In genomic region chr7:123336322-123336721, GRCm38 (mm10) we compare ENCODE assay signal across 10 mouse cellular contexts. TPM values are rescaled to one million over a fixed set of nuclear protein-coding genes. Genes with fewer than 3 reads are reported as not detected.
DNase-seq lines count a peak whose midpoint lies in the region; ATAC-seq and TF ChIP-seq lines count a peak whose summit lies in the region.
"Had no signal": no experiment of that assay in that cellular context is flagged by ENCODE, and none has a peak within 500 bp of the region (broad histone marks: within the 10 kb centered on the region; RNA-seq: fewer than 3 reads in every experiment).

No protein-coding gene starts in this region.

- H3K9ac ChIP-seq in heart, adult 2 months (ENCODE audit: low read depth, low read length), result no peak overlapping the region
- H3K9ac ChIP-seq in lung, embryonic 16.5 days (ENCODE audit: low read length), result no peak overlapping the region
- no peak overlapping the region for H3K9ac ChIP-seq in heart, embryonic 15.5 days
- H3K9ac ChIP-seq: hindbrain, embryonic 15.5 days had no signal

- TF ChIP-seq POLR2A in heart, adult 2 months (IDR thresholded peaks at IDR 0.05; ENCODE audit: insufficient read depth, low read depth, low read length), result peak; percentile 47; the same call in 1 of the 2 replicates
- TF ChIP-seq POLR2A in lung, adult 2 months (IDR thresholded peaks at IDR 0.05; ENCODE audit: borderline replicate concordance, extremely low read depth, low read depth, low read length), result no peak

- H3K4me2 ChIP-seq in lung, embryonic 16.5 days (ENCODE audit: low read depth, low read length), result no peak overlapping the region
- H3K4me2 ChIP-seq in heart, embryonic 15.5 days, result no peak overlapping the region
- H3K4me2 ChIP-seq: hindbrain, embryonic 15.5 days had no signal

- peaks cover 13% of the 10 kb centered on the region for H3K36me3 ChIP-seq in heart, adult 2 months (ENCODE audit: control insufficient read depth, insufficient read depth, low read length)
- no peaks in the 10 kb centered on the region for H3K36me3 ChIP-seq in lung, embryonic 16.5 days (ENCODE audit: control insufficient read depth, insufficient read depth, low read length)
- H3K36me3 ChIP-seq in heart, embryonic 15.5 days, result no peaks in the 10 kb centered on the region
- H3K36me3 ChIP-seq: hindbrain, embryonic 15.5 days had no signal

- intact Hi-C loops in heart, adult 2 months (cut with DNase I), result no loop called here
- intact Hi-C loops in heart, postnatal 36 days (cut with DNase I), result no loop called here

- H3K4me3 ChIP-seq in heart, adult 2 months, result no peak overlapping the region
- no peak overlapping the region for H3K4me3 ChIP-seq in lung, embryonic 16.5 days (ENCODE audit: low read length)
- no peak overlapping the region for H3K4me3 ChIP-seq in lung, adult 2 months (replicated peaks; ENCODE audit: extremely low read depth, low read depth, low read length)
- no peak overlapping the region for H3K4me3 ChIP-seq in heart, embryonic 15.5 days
- H3K4me3 ChIP-seq: hindbrain, embryonic 15.5 days had no signal

- 61% methylated on average over 1 of the region's 1 CpGs for WGBS in heart, adult 2 months
- 64% methylated on average over 1 of the region's 1 CpGs for WGBS in lung, embryonic 16.5 days
- 51% methylated on average over 1 of the region's 1 CpGs for WGBS in lung, adult 2 months
- 78% methylated on average over 1 of the region's 1 CpGs for WGBS in heart, embryonic 15.5 days

- H3K9me3 ChIP-seq in lung, embryonic 16.5 days (ENCODE audit: control insufficient read depth, low read length), result no peaks in the 10 kb centered on the region
- H3K9me3 ChIP-seq in heart, embryonic 15.5 days (replicated peaks), result no peaks in the 10 kb centered on the region
- H3K9me3 ChIP-seq: hindbrain, embryonic 15.5 days had no signal

- TF ChIP-seq EP300 in heart, adult 2 months (IDR thresholded peaks at IDR 0.05; ENCODE audit: insufficient read depth, low read depth, low read length), result 0 out of 2 replicates have a peak, but pooled peaks have one; percentile 62

- DNase-seq in heart, adult 2 months, result peak in 1 of 2 experiments; percentile 40
- no peak for DNase-seq in heart, postnatal 36 days
- DNase-seq in lung, adult 2 months, result no peak
- DNase-seq in lung, postnatal 25 days (ENCODE audit: low spot score), result peak; percentile 43
- no peak for DNase-seq in B cell, adult 2 months
- no peak for DNase-seq in ovary, postnatal 10 days (ENCODE audit: low spot score)
- DNase-seq: cerebellum, postnatal 36 days had no signal

- peak overlapping the region; percentile 86 for H3K27ac ChIP-seq in heart, adult 2 months
- H3K27ac ChIP-seq in lung, embryonic 16.5 days (ENCODE audit: low read length), result peak overlapping the region; percentile 75
- H3K27ac ChIP-seq in heart, embryonic 15.5 days, result peak overlapping the region; percentile 71

- H3K79me2 ChIP-seq in heart, adult 2 months (replicated peaks; ENCODE audit: control insufficient read depth, insufficient read depth, low read length), result peaks cover 6% of the 10 kb centered on the region

- ATAC-seq in lung, embryonic 16.5 days (ENCODE audit: low read depth), result peak; percentile 69
- no peak for ATAC-seq in heart, embryonic 15.5 days (replicated peaks; ENCODE audit: insufficient number of reproducible peaks, insufficient read depth, low FRiP score, low read depth)

- H3K27me3 ChIP-seq in heart, adult 2 months (ENCODE audit: control insufficient read depth, insufficient read depth, low read length), result no peaks in the 10 kb centered on the region
- no peaks in the 10 kb centered on the region for H3K27me3 ChIP-seq in lung, embryonic 16.5 days (ENCODE audit: control insufficient read depth, insufficient read depth, low read depth, low read length)
- H3K27me3 ChIP-seq in heart, embryonic 15.5 days, result no peaks in the 10 kb centered on the region
- H3K27me3 ChIP-seq: hindbrain, embryonic 15.5 days had no signal

- TF ChIP-seq CTCF in heart, adult 2 months (IDR thresholded peaks at IDR 0.05), result no peak
- no peak for TF ChIP-seq CTCF in lung, adult 2 months (IDR thresholded peaks at IDR 0.05; ENCODE audit: insufficient read depth, low read length)

- peaks cover 39% of the 10 kb centered on the region for H3K4me1 ChIP-seq in heart, adult 2 months (ENCODE audit: control insufficient read depth, insufficient read depth, low read length)
- peaks cover 16% of the 10 kb centered on the region for H3K4me1 ChIP-seq in lung, embryonic 16.5 days (replicated peaks; ENCODE audit: control insufficient read depth, insufficient read depth, low read length)
- H3K4me1 ChIP-seq in lung, adult 2 months (ENCODE audit: control insufficient read depth, insufficient read depth, low read length), result peaks cover 33% of the 10 kb centered on the region
- H3K4me1 ChIP-seq in heart, embryonic 15.5 days (replicated peaks), result peaks cover 35% of the 10 kb centered on the region

RNA-seq across cellular contexts. Expression of gene Lcmt1, which starts 33.3 kb away (rescaled TPM):
- 10 to 100 TPM; 21.7 to 22.0 TPM for total RNA-seq in heart, adult 2 months (2021)
- 18.5 and 22.2 TPM in 2 replicates for polyA plus RNA-seq in heart, adult 2 months (2012; rRNA removed)
- total RNA-seq in heart, postnatal 36 days (2021), result 10 to 100 TPM; 19.3 to 24.8 TPM
- polyA plus RNA-seq in lung, embryonic 16.5 days (2015; fragmentation: Nextera tagmentation; extraction: Ambion mirVana), result 40.9 and 45.1 TPM in 2 replicates
- polyA plus RNA-seq in lung, adult 2 months (2012; rRNA removed), result 15.2 and 17.8 TPM in 2 replicates
- 35.2 and 38.1 TPM in 2 replicates for polyA plus RNA-seq in heart, embryonic 15.5 days (2015; fragmentation: Nextera tagmentation; extraction: Ambion mirVana)

RNA-seq across cellular contexts. Expression of gene Arhgap17, which starts 33.4 kb away (rescaled TPM):
- 10 to 100 TPM; 14.6 to 17.0 TPM for total RNA-seq in heart, adult 2 months (2021)
- 10.0 and 13.8 TPM in 2 replicates for polyA plus RNA-seq in heart, adult 2 months (2012; rRNA removed)
- total RNA-seq in heart, postnatal 36 days (2021), result 10 to 100 TPM; 18.5 to 20.7 TPM
- 19.8 and 23.4 TPM in 2 replicates for polyA plus RNA-seq in lung, embryonic 16.5 days (2015; fragmentation: Nextera tagmentation; extraction: Ambion mirVana)
- 28.5 and 35.3 TPM in 2 replicates for polyA plus RNA-seq in lung, adult 2 months (2012; rRNA removed)
- polyA plus RNA-seq in heart, embryonic 15.5 days (2015; fragmentation: Nextera tagmentation; extraction: Ambion mirVana), result 11.6 and 16.2 TPM in 2 replicates
